Mouse (Mus musculus) G1E (cell line): ENCODE results near the gene Nat14. TPM values are rescaled to one million over a fixed set of nuclear protein-coding genes. Genes with fewer than 3 reads are reported as not detected.
"Not testable (repeated sequence)": the region's sequence is repeated elsewhere in the genome, so short reads cannot be mapped to it uniquely, and the experiment has no call there.

Experiments used
- ATAC-seq: 2 replicates; pipeline ENCODE4 v1.8.0; 2016; ENCODE audit warnings: mild to moderate bottlenecking; ENCODE audit not compliant: insufficient number of reproducible peaks, poor library complexity, low FRiP score, severe bottlenecking; ENCODE audit errors: extremely low read depth
- DNase-seq: peaks from one replicate; pipeline ENCODE4 v3.0.0; 2012; ENCODE audit warnings: low spot score
- H3K27me3 ChIP-seq: 2 replicates; pipeline ENCODE4 v1.6.1; 2012; ENCODE audit warnings: mild to moderate bottlenecking, low read length, inconsistent platforms; ENCODE audit not compliant: insufficient read depth
- H3K36me3 ChIP-seq: replicated peaks from 2 replicates; pipeline ENCODE3; 2012; ENCODE audit warnings: mild to moderate bottlenecking, inconsistent platforms
- H3K4me1 ChIP-seq: 2 replicates; pipeline ENCODE4 v1.6.1; 2012; ENCODE audit warnings: low read depth, low read length, inconsistent platforms, mixed read lengths; ENCODE audit not compliant: insufficient read depth
- H3K4me3 ChIP-seq: 2 replicates; pipeline ENCODE4 v1.5.1; 2012; ENCODE audit warnings: low read depth, mild to moderate bottlenecking, inconsistent platforms, low read length, moderate library complexity, mixed read lengths
- H3K9me3 ChIP-seq: replicated peaks from 2 replicates; pipeline ENCODE4 v1.6.1; 2012; ENCODE audit warnings: inconsistent platforms
- CTCF ChIP-seq: IDR thresholded peaks from 2 replicates; pipeline ENCODE4 v1.5.1; 2012; ENCODE audit warnings: low read depth, low read length, inconsistent platforms, mixed read lengths
- GATA1 ChIP-seq: IDR thresholded peaks from 2 replicates; pipeline ENCODE4 v1.6.1; 2012; ENCODE audit warnings: borderline replicate concordance, low read length, inconsistent platforms, mixed read lengths
- GATA2 ChIP-seq: IDR thresholded peaks from 2 replicates; pipeline ENCODE4 v1.6.1; 2012; ENCODE audit warnings: low read depth, low read length, inconsistent platforms, borderline replicate concordance
- POLR2AphosphoS5 ChIP-seq: IDR thresholded peaks from 2 replicates; pipeline ENCODE4 v1.6.1; 2012; ENCODE audit warnings: low read depth, low read length, inconsistent platforms; ENCODE audit not compliant: insufficient replicate concordance
- TAL1 ChIP-seq: conservative IDR thresholded peaks from 2 replicates; pipeline ENCODE4 v1.6.1; 2012; ENCODE audit warnings: low read depth, low read length, inconsistent platforms, mixed read lengths
- polyA plus RNA-seq: library from polyadenylated mRNA; stranded (reverse); fragments of >175 nt; gene quantifications from 2 replicates; pipeline ENCODE4 v1.2.3, GENCODE M21; 2012
- total RNA-seq, 2 experiments: library from RNA; stranded (forward) in 1 of 2; stranded (reverse) in 1 of 2; fragments of 200-1000 nt in 1 of 2; fragments of >200 nt in 1 of 2; fragmentation: Nextera tagmentation in 1 of 2; gene quantifications; 2 replicates each; pipeline ENCODE4 v1.2.3; 2014 to 2017

Gene Nat14
- total RNA-seq (2014; fragmentation: Nextera tagmentation) = 2.0 and 3.6 TPM in 2 replicates
- 0.41 and 1.1 TPM in 2 replicates for total RNA-seq (2017)
- 0.85 and 1.2 TPM in 2 replicates for polyA plus RNA-seq

DNA sequence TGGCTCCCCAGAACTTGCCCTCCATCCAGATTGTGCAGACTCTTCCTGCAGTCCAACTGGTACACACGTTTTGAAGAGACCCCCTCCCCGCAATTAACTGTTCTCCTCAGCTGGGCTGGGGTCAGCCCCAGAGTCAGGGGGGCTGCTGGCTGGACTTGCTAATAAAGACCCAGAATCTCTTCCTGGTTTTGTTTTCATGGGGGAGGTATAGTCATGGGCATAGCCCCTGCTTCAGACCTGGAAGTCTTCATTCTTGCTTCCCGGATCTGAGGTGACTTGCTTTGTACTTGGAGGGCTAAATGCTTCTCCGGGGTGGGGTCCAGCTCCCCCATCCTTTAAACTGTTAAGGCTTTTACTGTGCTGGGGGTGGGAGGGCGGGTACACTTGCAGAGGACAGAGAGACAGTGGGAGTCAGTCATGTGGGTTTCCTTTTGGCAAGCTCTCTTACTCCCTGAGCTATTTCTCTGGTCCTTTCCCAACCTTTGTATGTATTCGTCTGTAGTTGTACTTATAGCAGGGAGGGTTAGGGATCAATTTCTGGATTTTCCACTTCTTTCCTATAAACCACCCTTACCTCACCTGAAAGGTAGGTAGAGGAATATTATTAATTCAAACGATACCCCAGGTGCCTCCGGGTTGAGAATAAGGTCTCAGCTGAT lies at the start of gene Nat14:
TSS of gene Nat14 (plus strand) at position 205 of the 659 bp plus-strand sequence.
- Histone ChIP-seq H3K27me3 (peaks cover 25% of the 10 kb centered on the region), H3K4me1 (peaks cover 38% of the 10 kb centered on the region), H3K4me3 (peak within 1 kb of the TSS; percentile 15; the same call in 1 of the 2 replicates), H3K9me3 (peaks cover 6% of the 10 kb centered on the region; the same call in 1 of the 2 replicates), H3K36me3 (peaks cover 47% of the 10 kb centered on the region)
- ATAC-seq (no peak), DNase-seq (no peak)
- TF ChIP-seq GATA2 = no peak
- TF ChIP-seq CTCF = no peak
- no peak for TF ChIP-seq POLR2AphosphoS5
- no peak for TF ChIP-seq TAL1

GRCm38 (mm10) chr7:4876753-4877221 lies 45.0 kb upstream of the Nat14 start, which contains the start of gene Isoc2a:
Gene Isoc2a (plus strand): TSS chr7:4877153.
- DNase-seq = peak; percentile 99
- peak within 1 kb of the TSS; percentile 74 for H3K4me3 ChIP-seq
- H3K27me3 ChIP-seq = no peaks in the 10 kb centered on the region
- no peak for TF ChIP-seq GATA1
- TF ChIP-seq POLR2AphosphoS5 = peak; percentile 60; the same call in 1 of the 2 replicates
- peaks cover 29% of the 10 kb centered on the region for H3K4me1 ChIP-seq
- peak; percentile 100 for ATAC-seq
- H3K36me3 ChIP-seq = peaks cover under 1% of the 10 kb centered on the region
- H3K9me3 ChIP-seq = no peaks in the 10 kb centered on the region

DNA sequence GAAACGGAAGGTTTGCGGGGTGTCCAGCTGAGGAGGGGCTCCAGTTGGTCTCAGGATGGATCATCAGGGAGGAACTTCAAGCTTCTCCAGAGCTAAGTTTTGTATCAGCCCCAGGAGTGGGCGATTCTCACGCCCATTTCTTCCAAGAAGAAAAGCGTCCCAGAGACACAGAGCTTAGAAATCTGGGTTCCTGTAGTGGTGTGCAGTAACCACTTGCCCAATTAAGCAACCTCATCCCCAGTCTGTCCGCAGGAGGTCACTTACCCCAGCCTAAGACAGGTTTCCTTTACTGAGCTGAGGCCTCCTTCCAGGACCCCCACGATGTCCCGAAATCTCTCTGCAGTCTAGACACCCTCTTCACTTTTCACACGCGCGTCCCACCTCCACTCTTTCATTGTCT lies 44.6 kb upstream of the Nat14 start:
- peak overlapping the region; percentile 74 for H3K4me3 ChIP-seq
- peak; percentile 9; the same call in 1 of the 2 replicates for ATAC-seq
- no peak for TF ChIP-seq GATA2
- no peak for TF ChIP-seq CTCF
- no peak for TF ChIP-seq GATA1
- no peak for TF ChIP-seq TAL1
- TF ChIP-seq POLR2AphosphoS5 = no peak
- peaks cover 4% of the 10 kb centered on the region for H3K36me3 ChIP-seq
- H3K27me3 ChIP-seq = no peaks in the 10 kb centered on the region
- H3K4me1 ChIP-seq = peaks cover 29% of the 10 kb centered on the region
- DNase-seq = no peak
- no peaks in the 10 kb centered on the region for H3K9me3 ChIP-seq

GRCm38 (mm10) chr7:4878186-4878585 lies 43.6 kb upstream of the Nat14 start:
- Histone ChIP-seq H3K9me3 (no peaks in the 10 kb centered on the region), H3K36me3 (peaks cover 4% of the 10 kb centered on the region), H3K4me1 (peaks cover 29% of the 10 kb centered on the region), H3K27me3 (no peaks in the 10 kb centered on the region), H3K4me3 (no peak overlapping the region)
- TF ChIP-seq GATA2 = no peak
- no peak for TF ChIP-seq POLR2AphosphoS5
- TF ChIP-seq TAL1 = no peak
- no peak for TF ChIP-seq GATA1
- TF ChIP-seq CTCF = no peak
- DNase-seq (no peak), ATAC-seq (no peak)

DNA sequence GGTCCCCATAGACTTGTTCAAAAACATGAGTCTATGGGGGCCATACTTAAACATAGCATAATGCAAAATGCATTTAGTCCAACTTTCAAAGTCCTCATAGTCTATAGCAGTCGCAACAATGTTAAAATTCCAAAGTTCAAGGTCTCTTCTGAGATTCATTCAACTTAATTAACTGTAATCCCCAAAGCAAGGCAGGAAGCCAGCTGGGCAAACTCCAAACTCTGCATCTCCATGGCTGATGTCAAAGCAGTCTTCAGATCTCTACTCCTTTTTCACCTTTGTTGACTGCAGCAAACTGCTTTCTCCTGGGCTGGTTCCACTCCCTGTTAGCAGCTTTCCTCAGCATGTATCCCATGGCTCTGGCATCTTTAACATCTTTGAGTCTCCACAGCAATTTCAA lies 42.8 kb upstream of the Nat14 start:
- not testable (repeated sequence) for DNase-seq, ATAC-seq, H3K9me3 ChIP-seq, H3K27me3 ChIP-seq, H3K4me3 ChIP-seq, H3K36me3 ChIP-seq
- peaks cover 26% of the 10 kb centered on the region for H3K4me1 ChIP-seq

- TF ChIP-seq POLR2AphosphoS5 = no peak
- TF ChIP-seq TAL1 = no peak
- TF ChIP-seq GATA1 = no peak
- no peak for TF ChIP-seq GATA2
- no peak for TF ChIP-seq CTCF
- DNase-seq = no peak
- Histone ChIP-seq H3K4me1 (no peaks in the 10 kb centered on the region), H3K4me3 (no peak overlapping the region), H3K36me3 (peaks cover 37% of the 10 kb centered on the region), H3K27me3 (no peaks in the 10 kb centered on the region), H3K9me3 (no peaks in the 10 kb centered on the region)
- ATAC-seq = no peak
Measured at GRCm38 (mm10) chr7:4886680-4887079, 35.1 kb upstream of the Nat14 start.

GRCm38 (mm10) chr7:4895186-4895585 lies 26.6 kb upstream of the Nat14 start:
- H3K27me3 ChIP-seq = no peaks in the 10 kb centered on the region
- no peak for TF ChIP-seq TAL1
- no peak for TF ChIP-seq POLR2AphosphoS5
- no peak for TF ChIP-seq CTCF
- TF ChIP-seq GATA2 = no peak
- no peak for TF ChIP-seq GATA1
- H3K9me3 ChIP-seq = no peaks in the 10 kb centered on the region
- H3K4me3 ChIP-seq = no peak overlapping the region
- DNase-seq = no peak
- no peak for ATAC-seq
- peaks cover 39% of the 10 kb centered on the region for H3K36me3 ChIP-seq
- H3K4me1 ChIP-seq = no peaks in the 10 kb centered on the region
